Comparison of ENCODE assay signal across 19 mouse cellular contexts in genomic region chr6:72248150-72248914, GRCm38 (mm10). TPM values are rescaled to one million over a fixed set of nuclear protein-coding genes. Genes with fewer than 3 reads are reported as not detected.
DNase-seq lines count a peak whose midpoint lies in the region; ATAC-seq and TF ChIP-seq lines count a peak whose summit lies in the region.
"Had no signal": no experiment of that assay in that cellular context is flagged by ENCODE, and none has a peak within 500 bp of the region (broad histone marks: within the 10 kb centered on the region; RNA-seq: fewer than 3 reads in every experiment).

No protein-coding gene starts in this region.

- no peak overlapping the region for H3K4me3 ChIP-seq in kidney, embryonic 16.5 days (ENCODE audit: low read length)
- no peak overlapping the region for H3K4me3 ChIP-seq in stomach, embryonic 14.5 days (ENCODE audit: low read depth, low read length)
- no peak overlapping the region for H3K4me3 ChIP-seq in stomach, postnatal 0 days (ENCODE audit: low read depth, low read length)
- no peak overlapping the region for H3K4me3 ChIP-seq in stomach, embryonic 16.5 days (replicated peaks; ENCODE audit: low read length)
- H3K4me3 ChIP-seq: forebrain, embryonic 10.5 days; hindbrain, embryonic 12.5 days; liver, embryonic 13.5 days; stomach, embryonic 15.5 days had no signal

- TF ChIP-seq CTCF in stomach, postnatal 0 days (IDR thresholded peaks at IDR 0.05; ENCODE audit: low read depth) = no peak

- peak; percentile 59; the same call in 1 of the 2 replicates for ATAC-seq in kidney, embryonic 16.5 days (ENCODE audit: low FRiP score, low TSS enrichment)
- peak; percentile 66; the same call in 1 of the 2 replicates for ATAC-seq in stomach, embryonic 14.5 days (ENCODE audit: insufficient number of reproducible peaks, insufficient read depth, low FRiP score, low read depth)
- no peak for ATAC-seq in stomach, postnatal 0 days (ENCODE audit: low FRiP score, low TSS enrichment)
- peak; percentile 49; the same call in 1 of the 2 replicates for ATAC-seq in stomach, embryonic 16.5 days (ENCODE audit: insufficient read depth, low FRiP score)
- ATAC-seq: inflammation-experienced regulatory T-cells, adult 6 months; midbrain, embryonic 16.5 days had no signal

- DNase-seq in kidney, postnatal 25 days = no peak
- no peak for DNase-seq in stomach, postnatal 0 days (ENCODE audit: low spot score)
- DNase-seq in forelimb bud, embryonic 11.5 days (ENCODE audit: low read depth, low spot score) = peak; percentile 74
- DNase-seq in B cell, adult 2 months = no peak
- DNase-seq: adrenal gland, postnatal 36 days; cerebellum, adult 9-10 months; gastrocnemius, postnatal 14 days; layer of hippocampus, adult 9-11 months; liver, embryonic 13.5 days; spleen, adult 18-20 months; thymus, postnatal 25 days had no signal

- peaks cover 30% of the 10 kb centered on the region for H3K4me1 ChIP-seq in kidney, embryonic 16.5 days (ENCODE audit: insufficient read depth, low read length)
- H3K4me1 ChIP-seq in stomach, embryonic 14.5 days (ENCODE audit: control insufficient read depth, insufficient read depth, low read length) = peaks cover 22% of the 10 kb centered on the region
- H3K4me1 ChIP-seq in stomach, postnatal 0 days (replicated peaks; ENCODE audit: control insufficient read depth, insufficient read depth) = peaks cover 3% of the 10 kb centered on the region; the same call in 1 of the 2 replicates
- peaks cover 31% of the 10 kb centered on the region for H3K4me1 ChIP-seq in stomach, embryonic 16.5 days (ENCODE audit: control insufficient read depth, insufficient read depth, low read length)

- no peak overlapping the region for H3K9ac ChIP-seq in kidney, embryonic 16.5 days (replicated peaks; ENCODE audit: low read length)
- H3K9ac ChIP-seq in stomach, embryonic 14.5 days (replicated peaks; ENCODE audit: low read depth, low read length) = no peak overlapping the region
- no peak overlapping the region for H3K9ac ChIP-seq in stomach, postnatal 0 days (ENCODE audit: low read length)
- H3K9ac ChIP-seq in stomach, embryonic 16.5 days (ENCODE audit: low read length) = no peak overlapping the region
- H3K9ac ChIP-seq: hindbrain, embryonic 12.5 days; liver, embryonic 13.5 days; stomach, embryonic 15.5 days had no signal

- H3K4me2 ChIP-seq in kidney, embryonic 16.5 days (replicated peaks; ENCODE audit: low read depth, low read length) = no peak overlapping the region
- no peak overlapping the region for H3K4me2 ChIP-seq in stomach, embryonic 14.5 days (replicated peaks; ENCODE audit: low read depth, low read length)
- H3K4me2 ChIP-seq in stomach, postnatal 0 days (replicated peaks; ENCODE audit: low read depth) = no peak overlapping the region
- no peak overlapping the region for H3K4me2 ChIP-seq in stomach, embryonic 16.5 days (ENCODE audit: low read depth, low read length)
- H3K4me2 ChIP-seq: hindbrain, embryonic 12.5 days; liver, embryonic 13.5 days; stomach, embryonic 15.5 days had no signal

- no peaks in the 10 kb centered on the region for H3K36me3 ChIP-seq in kidney, embryonic 16.5 days (ENCODE audit: insufficient read depth, low read length)
- no peaks in the 10 kb centered on the region for H3K36me3 ChIP-seq in stomach, embryonic 14.5 days (ENCODE audit: control insufficient read depth, insufficient read depth, low read length)
- no peaks in the 10 kb centered on the region for H3K36me3 ChIP-seq in stomach, postnatal 0 days (ENCODE audit: control insufficient read depth, insufficient read depth, low read length)
- no peaks in the 10 kb centered on the region for H3K36me3 ChIP-seq in stomach, embryonic 16.5 days (ENCODE audit: control insufficient read depth, insufficient read depth, low read length)
- H3K36me3 ChIP-seq: forebrain, embryonic 10.5 days; hindbrain, embryonic 12.5 days; liver, embryonic 13.5 days; stomach, embryonic 15.5 days had no signal

- 41% methylated on average over 15 of the region's 15 CpGs for WGBS in kidney, embryonic 16.5 days
- 47% methylated on average over 15 of the region's 15 CpGs for WGBS in stomach, embryonic 14.5 days
- 52% methylated on average over 15 of the region's 15 CpGs for WGBS in stomach, postnatal 0 days
- 50% methylated on average over 15 of the region's 15 CpGs for WGBS in stomach, embryonic 16.5 days

- no peak for TF ChIP-seq EP300 in stomach, postnatal 0 days (optimal IDR thresholded peaks at IDR 0.05)

- no peaks in the 10 kb centered on the region for H3K9me3 ChIP-seq in kidney, embryonic 16.5 days (ENCODE audit: low read length)
- no peaks in the 10 kb centered on the region for H3K9me3 ChIP-seq in stomach, embryonic 14.5 days (ENCODE audit: control insufficient read depth, low read depth, low read length)
- no peaks in the 10 kb centered on the region for H3K9me3 ChIP-seq in stomach, postnatal 0 days (ENCODE audit: control insufficient read depth, low read length)
- H3K9me3 ChIP-seq in stomach, embryonic 16.5 days (replicated peaks; ENCODE audit: control insufficient read depth, low read length) = no peaks in the 10 kb centered on the region
- H3K9me3 ChIP-seq: forebrain, embryonic 10.5 days; hindbrain, embryonic 12.5 days; liver, embryonic 13.5 days; stomach, embryonic 15.5 days had no signal

- no peaks in the 10 kb centered on the region for H3K27me3 ChIP-seq in kidney, embryonic 16.5 days (ENCODE audit: insufficient read depth, low read length)
- H3K27me3 ChIP-seq in stomach, embryonic 14.5 days (ENCODE audit: control insufficient read depth, insufficient read depth, low read length) = no peaks in the 10 kb centered on the region
- H3K27me3 ChIP-seq in stomach, postnatal 0 days (ENCODE audit: control insufficient read depth, insufficient read depth, low read length) = no peaks in the 10 kb centered on the region; the same call in 1 of the 2 replicates
- H3K27me3 ChIP-seq in stomach, embryonic 16.5 days (ENCODE audit: control insufficient read depth, insufficient read depth, low read length) = no peaks in the 10 kb centered on the region
- H3K27me3 ChIP-seq: hindbrain, embryonic 12.5 days; stomach, embryonic 15.5 days had no signal

- H3K27ac ChIP-seq in kidney, embryonic 16.5 days (ENCODE audit: low read length) = no peak overlapping the region
- H3K27ac ChIP-seq in stomach, embryonic 14.5 days (ENCODE audit: low read length) = no peak overlapping the region
- no peak overlapping the region for H3K27ac ChIP-seq in stomach, postnatal 0 days (replicated peaks)
- no peak overlapping the region for H3K27ac ChIP-seq in stomach, embryonic 16.5 days (ENCODE audit: low read length)
- H3K27ac ChIP-seq: forebrain, embryonic 10.5 days; hindbrain, embryonic 12.5 days; liver, embryonic 13.5 days; stomach, embryonic 15.5 days had no signal

RNA-seq across cellular contexts. Expression of gene Atoh8, which starts 13.0 kb away (rescaled TPM):
- polyA plus RNA-seq in kidney, embryonic 16.5 days (2015; fragmentation: Nextera tagmentation; extraction: Ambion mirVana) = 24.2 and 25.3 TPM in 2 replicates
- 7.9 and 9.9 TPM in 2 replicates for polyA plus RNA-seq in stomach, embryonic 14.5 days (2014; fragmentation: Nextera tagmentation; extraction: Ambion mirVana)
- 5.5 and 6.0 TPM in 2 replicates for polyA plus RNA-seq in stomach, postnatal 0 days (2015; fragmentation: Nextera tagmentation; extraction: Ambion mirVana)
- polyA plus RNA-seq in stomach, embryonic 16.5 days (2015; fragmentation: Nextera tagmentation; extraction: Ambion mirVana) = 8.6 and 9.2 TPM in 2 replicates
- polyA plus RNA-seq: inflammation-experienced regulatory T-cells, adult 6 months had no signal

RNA-seq across cellular contexts. Expression of gene Sftpb, which starts 56.1 kb away (rescaled TPM):
- 5.4 TPM in 1 of 2 replicates, not detected in the other for polyA plus RNA-seq in kidney, embryonic 16.5 days (2015; fragmentation: Nextera tagmentation; extraction: Ambion mirVana)
- not detected in 2 replicates for polyA plus RNA-seq in stomach, embryonic 14.5 days (2014; fragmentation: Nextera tagmentation; extraction: Ambion mirVana)
- polyA plus RNA-seq in stomach, postnatal 0 days (2015; fragmentation: Nextera tagmentation; extraction: Ambion mirVana) = not detected in 2 replicates
- not detected in 2 replicates for polyA plus RNA-seq in stomach, embryonic 16.5 days (2015; fragmentation: Nextera tagmentation; extraction: Ambion mirVana)
- polyA plus RNA-seq: forebrain, embryonic 10.5 days; hindbrain, embryonic 12.5 days; inflammation-experienced regulatory T-cells, adult 6 months; liver, embryonic 13.5 days had no signal
